Mouse (Mus musculus): ENCODE data around the gene Uspl1.

DNA sequence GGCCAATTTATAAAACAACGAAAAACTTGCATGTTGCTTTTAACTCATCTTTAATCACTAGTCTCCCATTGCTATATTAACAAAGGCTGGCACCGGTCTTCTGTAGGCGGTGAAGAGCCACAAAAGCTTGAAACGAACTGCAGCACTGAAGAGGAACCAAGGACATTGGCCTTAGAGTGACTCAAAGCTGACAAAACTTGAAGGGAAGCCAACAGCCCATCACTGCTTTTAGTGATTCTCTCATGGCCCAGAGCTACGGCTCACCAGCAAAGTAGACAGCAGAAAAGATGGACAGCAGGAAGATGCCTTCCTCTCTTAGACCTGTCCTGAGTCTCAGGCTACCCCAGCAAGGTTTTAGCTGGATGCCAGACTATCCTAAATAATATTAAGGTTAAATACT is 58.3 kb downstream of the Uspl1 start:
- TF ChIP-seq POLR2A (IDR thresholded peaks at IDR 0.05; ENCODE audit: insufficient read length, low read depth), result no peak
- no peak for TF ChIP-seq POLR2AphosphoS2 (IDR thresholded peaks at IDR 0.05; ENCODE audit: insufficient read length, low read depth)
- no peak for TF ChIP-seq MAX (IDR thresholded peaks at IDR 0.05; ENCODE audit: low read depth)
